Mouse (Mus musculus) heart, postnatal 14 days (tissue): ENCODE measurements around the gene Zfp867. TPM values are rescaled to one million over a fixed set of nuclear protein-coding genes. Genes with fewer than 3 reads are reported as not detected.

ENCODE experiments used
- DNase-seq, 2 experiments: peaks; one replicate each; pipeline ENCODE4 v3.0.0; 2021 to 2022
- intact Hi-C: fragments of 180-260 bp; cut with DNase I; formaldehyde crosslinking; loops from one replicate; pipeline ENCODE4 v1.15.1; 2025
- total RNA-seq, 2 experiments: library from RNA; stranded (reverse); gene quantifications; 2 replicates each; pipeline ENCODE4 v1.2.3; 2021

The Zfp867 gene
- total RNA-seq, 2 experiments from 2014 or later: 4.2 to 4.6 TPM

DNA sequence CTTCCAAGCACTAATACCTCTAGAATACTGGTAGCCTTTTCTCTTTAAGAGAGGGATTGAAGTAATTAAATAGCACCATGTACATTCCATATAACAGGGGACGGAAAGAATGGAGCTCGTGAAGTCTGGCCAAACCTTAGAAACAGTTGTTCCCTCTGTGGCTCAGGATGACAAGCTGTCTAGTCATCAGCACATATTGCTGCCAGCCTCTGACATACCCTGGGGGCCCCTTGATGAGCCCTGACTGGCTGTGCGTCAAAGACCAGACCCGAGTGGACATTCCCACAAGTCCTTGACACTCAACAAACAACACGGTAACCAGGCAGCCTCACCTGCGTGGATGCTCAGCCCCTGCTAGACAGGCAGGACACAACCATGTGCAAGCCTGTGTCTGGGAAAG lies 60.2 kb downstream of the Zfp867 start:
- no peak for DNase-seq
- intact Hi-C loops: loop anchor here (5.0 kb wide), 1 partner anchor 60 kb away; no protein-coding TSS in a partner anchor

Other genes with a start within 250 kb of the Zfp867 start
- 100 to 1,000 TPM; 273 to 286 TPM for gene Arf1, start 244.2 kb downstream of the Zfp867 start, total RNA-seq
- gene Wnt3a, start 181.7 kb downstream of the Zfp867 start, total RNA-seq: not detected
- gene Wnt9a, start 165.5 kb downstream of the Zfp867 start, total RNA-seq: 1 to 10 TPM; 4.9 to 5.6 TPM
- gene Prss38, start 96.8 kb downstream of the Zfp867 start, total RNA-seq: not detected
- gene Jmjd4, start 22.4 kb downstream of the Zfp867 start, total RNA-seq: 10 to 100 TPM; 10.9 to 12.5 TPM
- 10 to 100 TPM; 34.0 to 37.5 TPM for gene Snap47, start 21.3 kb downstream of the Zfp867 start, total RNA-seq
- gene Zkscan17, start 54.3 kb upstream of the Zfp867 start, total RNA-seq: 10 to 100 TPM; 18.5 to 20.1 TPM
- under 1 TPM; 0.51 to 0.55 TPM for gene Nlrp3, start 69.1 kb upstream of the Zfp867 start, total RNA-seq
- not detected for gene Olfr222, start 103.8 kb upstream of the Zfp867 start, total RNA-seq
- not detected for gene Olfr223, start 120.8 kb upstream of the Zfp867 start, total RNA-seq
- gene Mprip, start 188.8 kb upstream of the Zfp867 start, total RNA-seq: 100 to 1,000 TPM; 171 to 185 TPM